Comparison of ENCODE assay signal across 29 mouse cellular contexts in genomic region chr8:105281821-105282220, GRCm38 (mm10). TPM values are rescaled to one million over a fixed set of nuclear protein-coding genes. Genes with fewer than 3 reads are reported as not detected.
DNase-seq lines count a peak whose midpoint lies in the region; ATAC-seq and TF ChIP-seq lines count a peak whose summit lies in the region.
"Had no signal": no experiment of that assay in that cellular context is flagged by ENCODE, and none has a peak within 500 bp of the region (broad histone marks: within the 10 kb centered on the region; RNA-seq: fewer than 3 reads in every experiment).

No protein-coding gene starts in this region.

- peaks cover 36% of the 10 kb centered on the region for H3K27me3 ChIP-seq in forebrain, embryonic 11.5 days (ENCODE audit: control insufficient read depth, insufficient read depth, low read length)
- H3K27me3 ChIP-seq in forebrain, postnatal 0 days (ENCODE audit: insufficient read depth, low read length) = peaks cover 13% of the 10 kb centered on the region
- H3K27me3 ChIP-seq in lung, embryonic 16.5 days (ENCODE audit: control insufficient read depth, insufficient read depth, low read depth, low read length) = peaks cover 25% of the 10 kb centered on the region
- H3K27me3 ChIP-seq: Patski had no signal

- no peak overlapping the region for H3K4me3 ChIP-seq in forebrain, embryonic 11.5 days (ENCODE audit: low read depth, low read length)
- no peak overlapping the region for H3K4me3 ChIP-seq in forebrain, postnatal 0 days (ENCODE audit: low read depth, low read length)
- H3K4me3 ChIP-seq in lung, embryonic 16.5 days (ENCODE audit: low read length) = no peak overlapping the region
- H3K4me3 ChIP-seq: embryonic facial prominence, embryonic 13.5 days; erythroblast, embryonic 14.5 days; forebrain, embryonic 10.5 days; heart, adult 2 months; heart, embryonic 10.5 days; heart, embryonic 13.5 days had no signal

- ATAC-seq in forebrain, embryonic 11.5 days (replicated peaks; ENCODE audit: low FRiP score) = no peak
- ATAC-seq in forebrain, postnatal 0 days = no peak
- ATAC-seq in lung, embryonic 16.5 days (ENCODE audit: low read depth) = peak; percentile 57
- no peak for ATAC-seq in frontal cortex, adult (ENCODE audit: low TSS enrichment)
- ATAC-seq: forebrain, embryonic 14.5 days; hindbrain, postnatal 0 days; Patski had no signal

- no peak overlapping the region for H3K9ac ChIP-seq in forebrain, embryonic 11.5 days (ENCODE audit: low read length)
- no peak overlapping the region for H3K9ac ChIP-seq in forebrain, postnatal 0 days
- no peak overlapping the region for H3K9ac ChIP-seq in lung, embryonic 16.5 days (ENCODE audit: low read length)
- H3K9ac ChIP-seq: embryonic facial prominence, embryonic 13.5 days; heart, embryonic 13.5 days; hindbrain, embryonic 14.5 days had no signal

- H3K4me2 ChIP-seq in forebrain, embryonic 11.5 days (ENCODE audit: low read depth, low read length, severe bottlenecking) = no peak overlapping the region
- no peak overlapping the region for H3K4me2 ChIP-seq in forebrain, postnatal 0 days (ENCODE audit: low read depth)
- H3K4me2 ChIP-seq in lung, embryonic 16.5 days (ENCODE audit: low read depth, low read length) = no peak overlapping the region
- H3K4me2 ChIP-seq: embryonic facial prominence, embryonic 13.5 days; heart, embryonic 13.5 days; hindbrain, embryonic 14.5 days had no signal

- H3K36me3 ChIP-seq in forebrain, embryonic 11.5 days (ENCODE audit: control insufficient read depth, insufficient read depth, low read length) = no peaks in the 10 kb centered on the region; the same call in 1 of the 2 replicates
- H3K36me3 ChIP-seq in forebrain, postnatal 0 days (ENCODE audit: insufficient read depth) = peaks cover 42% of the 10 kb centered on the region
- no peaks in the 10 kb centered on the region for H3K36me3 ChIP-seq in lung, embryonic 16.5 days (ENCODE audit: control insufficient read depth, insufficient read depth, low read length)

- no peak for TF ChIP-seq CTCF in forebrain, postnatal 0 days (IDR thresholded peaks at IDR 0.05; ENCODE audit: low read depth)

- no peak overlapping the region for H3K27ac ChIP-seq in forebrain, embryonic 11.5 days (ENCODE audit: low read depth, low read length)
- no peak overlapping the region for H3K27ac ChIP-seq in forebrain, postnatal 0 days (ENCODE audit: low read depth, low read length)
- H3K27ac ChIP-seq in lung, embryonic 16.5 days (ENCODE audit: low read length) = no peak overlapping the region
- H3K27ac ChIP-seq: embryonic facial prominence, embryonic 13.5 days; forebrain, embryonic 10.5 days; heart, adult 2 months; heart, embryonic 10.5 days; heart, embryonic 13.5 days; hindbrain, embryonic 14.5 days; hindbrain, postnatal 0 days had no signal

- 90% methylated on average over 12 of the region's 12 CpGs for WGBS in forebrain, embryonic 11.5 days
- 92% methylated on average over 12 of the region's 12 CpGs for WGBS in forebrain, postnatal 0 days
- WGBS in lung, embryonic 16.5 days = 63% methylated on average over 12 of the region's 12 CpGs

- DNase-seq in forebrain, embryonic 11.5 days (ENCODE audit: low spot score) = peak; percentile 47
- DNase-seq in forebrain, postnatal 0 days = no peak
- DNase-seq in lung, adult 18-20 months = no peak
- DNase-seq in lung, postnatal 10 days = peak; percentile 76
- DNase-seq in lung, postnatal 4 days = peak; percentile 55 to 86
- DNase-seq in ovary, postnatal 14 days (ENCODE audit: low spot score) = no peak
- DNase-seq: adrenal gland, postnatal 10 days; adrenal gland, postnatal 36 days; cerebellum, adult 11 months; cerebellum, adult 2 months; cerebellum, adult 9-11 months; gastrocnemius, postnatal 10 days; gastrocnemius, postnatal 36 days; heart, adult 2 months; heart, postnatal 14 days; heart, postnatal 4 days had no signal

- H3K4me1 ChIP-seq in forebrain, embryonic 11.5 days (replicated peaks; ENCODE audit: control insufficient read depth, insufficient read depth, low read length) = 0 out of 2 replicates have a peak, but pooled peaks cover 2% of the 10 kb centered on the region
- peaks cover 9% of the 10 kb centered on the region; the same call in 1 of the 2 replicates for H3K4me1 ChIP-seq in forebrain, postnatal 0 days (ENCODE audit: insufficient read depth)
- peaks cover 18% of the 10 kb centered on the region for H3K4me1 ChIP-seq in lung, embryonic 16.5 days (replicated peaks; ENCODE audit: control insufficient read depth, insufficient read depth, low read length)

- no peaks in the 10 kb centered on the region for H3K9me3 ChIP-seq in forebrain, embryonic 11.5 days (ENCODE audit: control insufficient read depth, low read length)
- no peaks in the 10 kb centered on the region for H3K9me3 ChIP-seq in forebrain, postnatal 0 days (ENCODE audit: low read length)
- H3K9me3 ChIP-seq in lung, embryonic 16.5 days (ENCODE audit: control insufficient read depth, low read length) = no peaks in the 10 kb centered on the region
- H3K9me3 ChIP-seq: embryonic facial prominence, embryonic 13.5 days; forebrain, embryonic 10.5 days; heart, embryonic 10.5 days; heart, embryonic 13.5 days had no signal

RNA-seq across cellular contexts. Expression of gene Nol3, which starts 5.9 kb away (rescaled TPM):
- 1.6 and 2.1 TPM in 2 replicates for polyA plus RNA-seq in forebrain, embryonic 11.5 days (2014; fragmentation: Nextera tagmentation; extraction: Ambion mirVana)
- total RNA-seq in forebrain, postnatal 0 days (2014; rRNA removed) = 1.5 and 1.7 TPM in 2 replicates
- 3.0 and 4.3 TPM in 2 replicates for polyA plus RNA-seq in forebrain, postnatal 0 days (2015; fragmentation: Nextera tagmentation; extraction: Ambion mirVana)
- 2.0 and 2.1 TPM in 2 replicates for polyA plus RNA-seq in lung, embryonic 16.5 days (2015; fragmentation: Nextera tagmentation; extraction: Ambion mirVana)
- total RNA-seq: granulocyte monocyte progenitor cell, adult 5-6 weeks had no signal
- polyA plus RNA-seq: erythroblast, embryonic 14.5 days had no signal

RNA-seq across cellular contexts. Expression of gene 4931428F04Rik, which starts 7.8 kb away (rescaled TPM):
- 23.4 and 30.3 TPM in 2 replicates for polyA plus RNA-seq in forebrain, embryonic 11.5 days (2014; fragmentation: Nextera tagmentation; extraction: Ambion mirVana)
- 54.2 and 70.9 TPM in 2 replicates for total RNA-seq in forebrain, postnatal 0 days (2014; rRNA removed)
- polyA plus RNA-seq in forebrain, postnatal 0 days (2015; fragmentation: Nextera tagmentation; extraction: Ambion mirVana) = 124 and 146 TPM in 2 replicates
- 8.3 and 9.5 TPM in 2 replicates for polyA plus RNA-seq in lung, embryonic 16.5 days (2015; fragmentation: Nextera tagmentation; extraction: Ambion mirVana)

RNA-seq across cellular contexts. Expression of gene Hsf4, which starts 12.2 kb away (rescaled TPM):
- not detected in 2 replicates for polyA plus RNA-seq in forebrain, embryonic 11.5 days (2014; fragmentation: Nextera tagmentation; extraction: Ambion mirVana)
- total RNA-seq in forebrain, postnatal 0 days (2014; rRNA removed) = 0.15 and 0.90 TPM in 2 replicates
- 0.30 and 0.44 TPM in 2 replicates for polyA plus RNA-seq in forebrain, postnatal 0 days (2015; fragmentation: Nextera tagmentation; extraction: Ambion mirVana)
- 0.39 and 0.65 TPM in 2 replicates for polyA plus RNA-seq in lung, embryonic 16.5 days (2015; fragmentation: Nextera tagmentation; extraction: Ambion mirVana)
- total RNA-seq: common myeloid progenitor, adult 5-6 weeks; granulocyte monocyte progenitor cell, adult 5-6 weeks had no signal
- polyA plus RNA-seq: erythroblast, embryonic 14.5 days; forebrain, embryonic 10.5 days; heart, embryonic 13.5 days had no signal

RNA-seq across cellular contexts. Expression of gene Exoc3l, which starts 14.1 kb away (rescaled TPM):
- polyA plus RNA-seq in forebrain, embryonic 11.5 days (2014; fragmentation: Nextera tagmentation; extraction: Ambion mirVana) = 10.3 TPM in 2 replicates
- 1.8 and 2.7 TPM in 2 replicates for total RNA-seq in forebrain, postnatal 0 days (2014; rRNA removed)
- polyA plus RNA-seq in forebrain, postnatal 0 days (2015; fragmentation: Nextera tagmentation; extraction: Ambion mirVana) = 7.0 and 7.5 TPM in 2 replicates
- 34.4 and 35.5 TPM in 2 replicates for polyA plus RNA-seq in lung, embryonic 16.5 days (2015; fragmentation: Nextera tagmentation; extraction: Ambion mirVana)

RNA-seq across cellular contexts. Expression of gene E2f4, which starts 15.6 kb away (rescaled TPM):
- 122 and 135 TPM in 2 replicates for polyA plus RNA-seq in forebrain, embryonic 11.5 days (2014; fragmentation: Nextera tagmentation; extraction: Ambion mirVana)
- 26.2 and 36.7 TPM in 2 replicates for total RNA-seq in forebrain, postnatal 0 days (2014; rRNA removed)
- polyA plus RNA-seq in forebrain, postnatal 0 days (2015; fragmentation: Nextera tagmentation; extraction: Ambion mirVana) = 30.6 and 31.6 TPM in 2 replicates
- 69.1 and 76.2 TPM in 2 replicates for polyA plus RNA-seq in lung, embryonic 16.5 days (2015; fragmentation: Nextera tagmentation; extraction: Ambion mirVana)

Comparison
In these comparisons a context has a peak if more than half of its experiments do, and no peak if none do; other contexts are left out.
1. DNase-seq: peak in forebrain, embryonic 11.5 days (single experiment), lung, postnatal 10 days (single experiment) and lung, postnatal 4 days (2 of 2); none in forebrain, postnatal 0 days (single experiment), lung, adult 18-20 months (0 of 2) and ovary, postnatal 14 days (single experiment).